Mouse (Mus musculus): ENCODE measurements at regions not wholly inside any gene's neighbourhood (a gene's known extent, or its start where the extent isn't known, plus 50 kb on each side); places are given as distances from the start of the nearest gene placed in this dataset.
A peak's percentile ranks its signal among the peaks of the same experiment; 100 is the strongest.
"Not testable (repeated sequence)": the region's sequence is repeated elsewhere in the genome, so short reads cannot be mapped to it uniquely, and the experiment has no call there.

GRCm38 (mm10) chr2:149283274-149283673 lies 121.6 kb upstream of the Cst10 start:
- DNase-seq (ENCODE audit: low read depth): peak; percentile 9

- DNase-seq (ENCODE audit: low read depth): no peak
Observed at GRCm38 (mm10) chr2:149284199-149284598, 120.7 kb upstream of the Cst10 start.

DNA sequence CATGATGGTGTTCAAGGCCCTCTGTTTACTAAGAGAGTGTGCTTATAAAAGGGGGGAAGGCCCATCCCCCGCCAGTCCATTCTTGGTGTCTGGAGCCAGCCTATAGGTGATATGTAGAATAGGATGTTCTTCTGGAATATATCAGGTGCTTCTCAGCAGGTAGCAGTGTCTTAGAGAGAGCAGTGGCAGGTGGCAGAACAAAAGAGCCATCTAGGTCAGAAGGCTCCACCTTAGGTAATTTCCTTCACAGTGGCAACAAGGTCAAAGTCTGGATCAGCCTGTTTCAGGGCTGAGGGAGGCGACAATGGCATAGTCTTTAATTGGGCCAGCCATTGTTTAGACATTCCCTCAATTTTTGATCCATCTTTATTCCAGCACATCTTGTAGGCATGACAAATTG lies 107.9 kb upstream of the Cst10 start:
- DNase-seq (ENCODE audit: low read depth): not testable (repeated sequence)

DNA sequence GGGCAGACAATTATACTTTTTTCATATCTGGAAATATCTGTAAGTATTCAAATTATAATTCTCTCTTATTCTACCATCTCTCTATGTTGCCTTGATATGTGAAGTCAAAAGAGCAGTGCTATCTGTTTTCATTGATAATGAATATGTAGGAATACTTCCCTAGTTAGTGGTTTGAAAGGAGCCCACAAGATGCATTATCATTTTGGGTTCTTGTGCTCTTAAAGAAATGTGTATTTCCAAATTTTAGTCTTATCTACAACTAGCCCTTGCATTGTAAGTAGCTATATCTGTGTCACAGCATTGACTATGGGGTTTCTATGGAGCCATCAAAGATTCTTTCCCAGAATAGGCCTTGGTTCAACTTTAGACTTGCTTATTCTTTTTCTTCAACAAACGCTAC lies 99.3 kb upstream of the Cst10 start:
- DNase-seq (ENCODE audit: low read depth): no peak

DNA sequence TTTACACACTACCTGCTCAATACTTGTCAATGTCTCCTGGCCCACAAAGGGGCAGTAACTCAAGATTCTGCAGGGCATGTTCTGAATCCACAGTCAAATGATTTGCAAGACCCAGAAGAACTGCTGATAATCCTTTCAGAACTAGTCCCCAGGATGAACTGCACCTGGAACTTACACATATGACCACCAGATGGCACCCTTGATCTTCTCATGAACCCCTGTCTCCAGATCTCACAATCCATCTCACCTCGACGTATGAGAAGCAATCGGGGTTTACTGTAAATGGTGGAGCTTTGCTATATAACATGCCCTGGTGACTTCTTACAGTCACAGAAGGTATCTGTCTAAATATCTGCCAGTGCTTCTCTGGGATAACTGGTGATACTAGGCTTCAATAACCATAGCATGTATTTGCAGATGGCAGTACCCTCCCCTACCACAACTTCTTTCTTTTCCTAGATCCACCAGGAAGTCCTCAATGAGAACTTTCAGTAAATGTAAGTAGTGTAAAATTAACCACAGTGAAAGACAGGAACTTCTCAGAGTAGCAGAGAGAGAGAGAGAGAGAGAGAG lies 54.5 kb upstream of the Cst10 start:
- peak; percentile 23 for DNase-seq (ENCODE audit: low read depth)

Measured in c-Kit-positive CD71-negative TER-119-negative erythroid progenitor cells, embryonic 14.5 days (primary cell).